Mouse (Mus musculus): ENCODE data around the gene Hmgn2.

DNA sequence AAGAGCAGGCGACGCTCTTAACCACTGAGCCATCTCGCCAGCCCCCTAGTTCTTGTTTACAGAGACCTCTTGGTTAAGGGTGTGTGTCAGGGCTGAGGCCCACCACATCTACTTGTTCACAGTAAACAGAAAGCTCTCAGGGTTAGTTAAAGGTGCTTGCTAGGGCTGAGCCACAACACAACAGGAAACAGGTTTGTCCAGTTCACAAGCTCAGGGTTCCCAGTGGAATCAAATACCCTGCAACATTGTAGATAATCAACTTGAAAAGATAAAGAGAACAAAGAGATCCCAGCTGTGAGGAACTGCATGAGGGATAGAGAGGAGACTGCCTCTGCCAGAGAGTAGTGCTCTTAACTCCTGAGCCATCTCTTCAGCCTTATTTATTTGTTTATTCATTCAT, 38.4 kb upstream of the Hmgn2 start:
- TF ChIP-seq ZNF384 (IDR thresholded peaks at IDR 0.05; ENCODE audit: low read depth, low read length) (no peak), ZC3H11A (IDR thresholded peaks at IDR 0.05; ENCODE audit: borderline replicate concordance, low read depth, low read length) (no peak)
